Mouse (Mus musculus) lung, embryonic 15.5 days (tissue): ENCODE measurements at regions not wholly inside any gene's neighbourhood (a gene's known extent, or its start where the extent isn't known, plus 50 kb on each side); places are given as distances from the start of the nearest gene placed in this dataset.

Experiments
- ATAC-seq: fragments of 200-750 bp; cut with Nextera tagmentation; 2 replicates; pipeline ENCODE4 v1.8.0; 2017; ENCODE audit warnings: moderate number of reproducible peaks, borderline replicate concordance; ENCODE audit not compliant: low FRiP score, low TSS enrichment; ENCODE audit errors: extremely low read depth
- H3K27ac ChIP-seq: fragments of 300-500 bp; sonication (generic); 2 replicates; pipeline ENCODE4 v1.5.1; 2015; ENCODE audit warnings: moderate library complexity, mild to moderate bottlenecking, inconsistent platforms
- H3K27me3 ChIP-seq: fragments of 300-500 bp; sonication (generic); 2 replicates; pipeline ENCODE4 v1.6.1; 2015; ENCODE audit warnings: inconsistent platforms
- H3K36me3 ChIP-seq: fragments of 300-500 bp; sonication (generic); 2 replicates; pipeline ENCODE4 v1.6.1; 2015; ENCODE audit warnings: inconsistent platforms
- H3K4me1 ChIP-seq: fragments of 300-500 bp; sonication (generic); 2 replicates; pipeline ENCODE4 v1.6.1; 2015; ENCODE audit warnings: inconsistent platforms
- H3K4me2 ChIP-seq: fragments of 300-500 bp; sonication (generic); 2 replicates; pipeline ENCODE4 v1.6.1; 2015; ENCODE audit warnings: inconsistent platforms, mild to moderate bottlenecking, moderate library complexity
- H3K4me3 ChIP-seq: fragments of 300-500 bp; sonication (generic); 2 replicates; pipeline ENCODE4 v1.5.1; 2015; ENCODE audit warnings: mild to moderate bottlenecking, inconsistent platforms
- H3K9ac ChIP-seq: fragments of 300-500 bp; sonication (generic); 2 replicates; pipeline ENCODE4 v1.6.1; 2015; ENCODE audit warnings: inconsistent platforms
- H3K9me3 ChIP-seq: fragments of 300-500 bp; sonication (generic); 2 replicates; pipeline ENCODE4 v1.6.1; 2016; ENCODE audit warnings: inconsistent platforms
- WGBS: fragments of 180-500 bp; shearing (Covaris S2); methylation state at CpG from one replicate; pipeline ENCODE4 v1.1.7; 2015; 5-methylcytosine and 5-hydroxymethylcytosine counted together

DNA sequence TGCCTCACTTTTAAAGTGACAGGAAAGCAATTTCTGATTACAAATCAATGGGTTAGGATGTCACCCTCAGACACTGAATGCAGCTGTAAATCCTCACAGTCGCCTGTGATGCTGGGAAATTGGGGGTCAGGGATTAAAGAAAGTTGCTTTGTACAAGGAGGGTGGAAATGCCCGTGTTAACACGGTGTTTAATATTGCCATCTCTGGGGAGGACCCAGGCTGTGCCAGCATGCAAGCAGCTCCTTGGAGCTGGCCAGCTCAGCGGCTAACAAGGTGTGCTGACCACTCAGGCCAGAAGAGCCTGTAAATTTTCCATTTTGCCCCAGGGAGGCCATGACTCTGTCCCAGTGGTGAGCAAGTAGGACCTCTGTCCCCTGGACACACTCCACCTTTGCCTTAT lies 522.5 kb upstream of the Sall1 start:
- no peaks in the 10 kb centered on the region for H3K9me3 ChIP-seq
- no peak overlapping the region for H3K27ac ChIP-seq
- WGBS = 49% methylated on average over 4 of the region's 4 CpGs
- H3K27me3 ChIP-seq = peaks cover 31% of the 10 kb centered on the region
- no peak for ATAC-seq
- no peak overlapping the region for H3K4me2 ChIP-seq
- H3K4me1 ChIP-seq = no peaks in the 10 kb centered on the region
- no peaks in the 10 kb centered on the region for H3K36me3 ChIP-seq
- no peak overlapping the region for H3K4me3 ChIP-seq
- H3K9ac ChIP-seq = no peak overlapping the region

- H3K9me3 ChIP-seq = no peaks in the 10 kb centered on the region
- no peak overlapping the region for H3K27ac ChIP-seq
- H3K4me3 ChIP-seq = no peak overlapping the region
- H3K27me3 ChIP-seq = peaks cover 26% of the 10 kb centered on the region
- no peak overlapping the region for H3K9ac ChIP-seq
- 80% methylated on average over 9 of the region's 9 CpGs for WGBS
- H3K4me2 ChIP-seq = no peak overlapping the region
- no peaks in the 10 kb centered on the region for H3K36me3 ChIP-seq
- no peak for ATAC-seq
- no peaks in the 10 kb centered on the region for H3K4me1 ChIP-seq
These were observed 521.3 kb upstream of the Sall1 start for GRCm38 (mm10) chr8:89565147-89565826.

- Histone ChIP-seq H3K4me3 (no peak overlapping the region), H3K9ac (no peak overlapping the region), H3K4me2 (no peak overlapping the region), H3K36me3 (no peaks in the 10 kb centered on the region), H3K27ac (no peak overlapping the region), H3K9me3 (no peaks in the 10 kb centered on the region), H3K27me3 (peaks cover 22% of the 10 kb centered on the region), H3K4me1 (no peaks in the 10 kb centered on the region)
- ATAC-seq = no peak
- WGBS = 37% methylated on average over 2 of the region's 2 CpGs
These were observed 519.6 kb upstream of the Sall1 start for GRCm38 (mm10) chr8:89563544-89563943.

DNA sequence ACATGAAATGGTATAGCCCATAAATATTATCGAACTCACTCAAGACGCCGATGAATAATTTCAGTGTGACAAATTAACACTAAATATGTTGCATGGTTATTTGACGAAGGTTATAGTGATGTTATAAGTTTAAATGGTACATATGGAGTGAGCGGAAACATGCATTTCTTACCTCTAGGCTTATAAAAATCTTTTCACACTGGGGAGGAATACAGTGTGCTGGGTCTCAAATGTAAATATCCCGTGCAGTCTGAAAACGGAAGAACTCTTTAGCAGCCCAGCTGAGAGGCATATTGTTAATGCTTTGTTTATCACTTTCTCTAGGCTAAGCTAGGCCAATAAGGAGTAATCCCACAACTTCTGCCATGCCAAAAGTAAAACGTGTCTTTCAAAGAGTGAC lies 518.6 kb upstream of the Sall1 start:
- ATAC-seq = no peak

DNA sequence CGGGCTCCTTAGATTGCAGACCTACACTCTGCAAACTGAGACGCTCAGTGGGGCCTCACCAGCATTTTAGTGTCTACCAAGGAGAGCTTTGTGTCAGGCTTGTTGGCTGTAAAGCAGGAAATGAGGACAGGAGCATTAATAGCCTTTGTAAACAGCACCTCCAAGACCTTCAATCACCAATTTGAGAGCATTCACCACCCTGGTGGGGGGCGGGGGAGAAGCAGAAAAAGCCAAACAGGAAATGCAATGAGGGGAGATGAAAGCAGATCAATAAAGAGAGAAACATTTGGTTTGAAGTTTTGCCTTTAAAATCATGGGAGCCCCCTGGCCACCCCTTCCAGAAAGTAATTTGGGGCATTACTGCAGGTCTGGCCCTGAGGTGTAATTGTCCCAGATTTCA lies 497.3 kb upstream of the Sall1 start:
- H3K4me3 ChIP-seq = no peak overlapping the region
- H3K27me3 ChIP-seq = no peaks in the 10 kb centered on the region
- 42% methylated on average over 3 of the region's 3 CpGs for WGBS
- no peaks in the 10 kb centered on the region for H3K9me3 ChIP-seq
- H3K27ac ChIP-seq = no peak overlapping the region
- no peaks in the 10 kb centered on the region for H3K36me3 ChIP-seq
- no peak overlapping the region for H3K4me2 ChIP-seq
- H3K9ac ChIP-seq = no peak overlapping the region
- no peaks in the 10 kb centered on the region for H3K4me1 ChIP-seq
- no peak for ATAC-seq

More for the DNA sequence above, 518.6 kb upstream of the Sall1 start:
- no peaks in the 10 kb centered on the region for H3K9me3 ChIP-seq
- H3K9ac ChIP-seq = no peak overlapping the region
- no peak overlapping the region for H3K4me3 ChIP-seq
- no peaks in the 10 kb centered on the region for H3K36me3 ChIP-seq
- 63% methylated on average over 8 of the region's 8 CpGs for WGBS
- peaks cover 14% of the 10 kb centered on the region for H3K27me3 ChIP-seq
- no peak overlapping the region for H3K27ac ChIP-seq
- H3K4me2 ChIP-seq = no peak overlapping the region
- no peaks in the 10 kb centered on the region for H3K4me1 ChIP-seq

DNA sequence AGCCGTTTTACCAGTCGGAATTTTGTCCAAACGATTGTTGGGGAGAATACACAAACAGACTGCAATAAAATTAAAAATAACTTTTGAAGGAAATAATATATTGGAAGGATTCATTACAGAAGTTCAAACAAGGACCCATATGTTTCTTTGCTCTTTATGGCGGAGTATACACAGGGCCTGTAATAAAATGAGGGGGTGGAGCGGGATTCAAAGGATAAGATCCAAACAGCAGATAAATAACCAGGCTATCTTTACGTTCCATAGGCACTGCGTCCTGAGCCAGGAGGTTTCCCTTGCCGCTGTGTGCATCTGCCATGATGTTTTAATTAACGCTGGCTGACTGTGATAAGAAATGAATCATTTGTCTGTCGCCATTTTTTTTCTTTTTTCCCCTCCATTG lies 490.6 kb upstream of the Sall1 start:
- Histone ChIP-seq H3K27me3 (no peaks in the 10 kb centered on the region), H3K36me3 (no peaks in the 10 kb centered on the region), H3K27ac (no peak overlapping the region), H3K4me2 (no peak overlapping the region), H3K9ac (no peak overlapping the region), H3K4me3 (no peak overlapping the region), H3K4me1 (no peaks in the 10 kb centered on the region), H3K9me3 (no peaks in the 10 kb centered on the region)
- ATAC-seq = no peak
- 50% methylated on average over 10 of the region's 10 CpGs for WGBS

DNA sequence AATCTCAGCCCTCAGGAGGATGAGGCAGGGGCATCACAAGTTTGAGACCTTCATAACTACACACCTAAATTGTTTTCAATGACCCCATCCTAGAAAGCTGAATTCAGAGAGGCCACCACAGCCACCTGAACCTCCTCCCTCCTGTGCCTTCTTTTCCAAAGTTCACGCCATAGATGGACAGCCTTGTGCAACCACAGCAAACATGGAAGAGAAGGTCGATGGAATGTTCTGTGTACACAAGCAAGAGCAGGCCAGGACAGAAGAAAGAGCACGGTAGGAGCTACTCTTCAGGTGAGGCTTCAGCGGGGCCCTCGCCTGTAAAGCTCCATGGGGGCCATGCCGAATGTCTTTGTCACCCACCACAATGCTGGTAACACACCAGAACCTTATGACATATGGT lies 481.1 kb upstream of the Sall1 start:
- Histone ChIP-seq H3K4me1 (no peaks in the 10 kb centered on the region), H3K4me2 (no peak overlapping the region), H3K27ac (no peak overlapping the region), H3K9me3 (no peaks in the 10 kb centered on the region), H3K4me3 (no peak overlapping the region), H3K9ac (no peak overlapping the region), H3K36me3 (no peaks in the 10 kb centered on the region), H3K27me3 (no peaks in the 10 kb centered on the region)
- no peak for ATAC-seq
- WGBS = 72% methylated on average over 6 of the region's 6 CpGs

DNA sequence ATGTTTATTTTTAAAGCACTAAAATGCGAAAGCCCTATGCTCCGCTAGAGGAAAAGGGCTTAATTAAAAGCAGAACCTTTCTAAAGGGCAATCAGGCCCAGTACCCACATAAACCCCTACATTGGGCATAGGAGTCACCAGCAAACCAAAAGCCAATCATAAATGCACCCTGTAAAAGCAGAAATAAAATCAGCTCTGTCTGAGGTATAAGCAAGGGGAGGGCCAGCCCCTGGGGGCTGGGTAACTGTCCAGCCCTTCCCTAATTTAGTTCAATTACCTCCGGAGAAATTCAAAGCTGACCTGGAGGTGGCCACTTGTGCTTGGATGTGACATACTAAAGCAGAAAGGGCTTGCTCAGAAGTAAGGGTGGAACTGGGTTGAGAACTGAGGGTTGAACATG lies 479.4 kb upstream of the Sall1 start:
- ATAC-seq = no peak
- 63% methylated on average over 3 of the region's 3 CpGs for WGBS
- no peaks in the 10 kb centered on the region for H3K4me1 ChIP-seq

GRCm38 (mm10) chr8:89516602-89517001 lies 472.6 kb upstream of the Sall1 start:
- Histone ChIP-seq H3K36me3 (no peaks in the 10 kb centered on the region), H3K4me3 (no peak overlapping the region), H3K27ac (no peak overlapping the region), H3K4me2 (no peak overlapping the region), H3K4me1 (no peaks in the 10 kb centered on the region), H3K27me3 (no peaks in the 10 kb centered on the region), H3K9ac (no peak overlapping the region), H3K9me3 (no peaks in the 10 kb centered on the region)
- 42% methylated on average over 2 of the region's 2 CpGs for WGBS
- ATAC-seq = no peak

More for the DNA sequence above, 479.4 kb upstream of the Sall1 start:
- Histone ChIP-seq H3K9ac (no peak overlapping the region), H3K27me3 (no peaks in the 10 kb centered on the region), H3K4me3 (no peak overlapping the region), H3K36me3 (no peaks in the 10 kb centered on the region), H3K4me2 (no peak overlapping the region), H3K27ac (no peak overlapping the region), H3K9me3 (no peaks in the 10 kb centered on the region)

GRCm38 (mm10) chr8:89514270-89514669 lies 470.3 kb upstream of the Sall1 start:
- Histone ChIP-seq H3K9me3 (no peaks in the 10 kb centered on the region), H3K4me3 (no peak overlapping the region), H3K9ac (no peak overlapping the region), H3K4me1 (no peaks in the 10 kb centered on the region), H3K27ac (no peak overlapping the region), H3K27me3 (no peaks in the 10 kb centered on the region), H3K36me3 (no peaks in the 10 kb centered on the region), H3K4me2 (no peak overlapping the region)
- 76% methylated on average over 3 of the region's 3 CpGs for WGBS
- no peak for ATAC-seq

DNA sequence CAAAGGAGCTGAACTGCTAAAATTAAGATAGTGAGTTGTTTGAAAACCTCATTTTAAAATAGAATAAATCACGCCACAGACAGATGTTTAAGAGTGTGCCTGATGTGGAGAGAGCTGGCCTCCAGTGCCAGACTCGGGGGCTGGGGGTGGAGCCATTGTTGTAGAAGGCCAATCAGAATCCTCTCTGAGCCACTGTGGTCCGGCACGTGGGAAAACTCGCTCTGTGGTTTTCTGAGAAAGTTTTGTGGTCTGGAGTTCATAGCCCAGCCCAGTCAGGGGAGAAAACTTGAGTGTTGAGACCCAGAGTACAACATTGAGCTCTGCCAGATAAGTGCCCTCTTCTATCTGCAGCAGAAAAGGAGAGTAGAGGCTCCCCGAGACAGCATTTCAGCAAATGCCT lies 463.7 kb upstream of the Sall1 start:
- no peak overlapping the region for H3K4me2 ChIP-seq
- H3K27me3 ChIP-seq = no peaks in the 10 kb centered on the region
- WGBS = 25% methylated on average over 6 of the region's 6 CpGs

GRCm38 (mm10) chr8:89503545-89504234 lies 459.7 kb upstream of the Sall1 start:
- Histone ChIP-seq H3K4me2 (no peak overlapping the region), H3K27ac (no peak overlapping the region), H3K27me3 (no peaks in the 10 kb centered on the region), H3K4me3 (no peak overlapping the region), H3K36me3 (no peaks in the 10 kb centered on the region), H3K9me3 (no peaks in the 10 kb centered on the region), H3K4me1 (no peaks in the 10 kb centered on the region), H3K9ac (no peak overlapping the region)
- WGBS = 57% methylated on average over 4 of the region's 4 CpGs
- no peak for ATAC-seq

More for the DNA sequence above, 463.7 kb upstream of the Sall1 start:
- Histone ChIP-seq H3K9ac (no peak overlapping the region), H3K36me3 (no peaks in the 10 kb centered on the region), H3K4me1 (no peaks in the 10 kb centered on the region), H3K4me3 (no peak overlapping the region), H3K27ac (no peak overlapping the region), H3K9me3 (no peaks in the 10 kb centered on the region)
- ATAC-seq = no peak
